Mouse (Mus musculus): ENCODE measurements at regions not wholly inside any gene's neighbourhood (a gene's known extent, or its start where the extent isn't known, plus 50 kb on each side); places are given as distances from the start of the nearest gene placed in this dataset.

DNA sequence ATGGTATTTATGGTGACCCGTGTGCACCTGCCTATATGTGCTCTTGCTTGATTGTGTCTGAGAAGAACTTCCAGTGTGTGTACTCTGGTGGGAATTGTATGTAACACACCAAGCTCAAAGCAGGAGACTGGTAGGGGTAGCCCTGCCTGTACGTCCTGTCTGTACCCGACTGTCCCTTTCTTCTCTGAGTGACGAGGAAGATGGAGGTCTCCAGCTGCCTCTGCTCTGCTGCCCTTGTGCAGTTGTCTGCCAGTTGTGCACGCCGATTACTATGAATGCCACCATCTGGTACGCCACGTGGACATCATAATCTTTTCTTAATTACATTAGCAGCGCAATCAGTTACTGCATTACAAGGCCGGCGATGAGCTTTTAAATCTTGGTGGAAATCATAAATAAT, 53.6 kb upstream of the Mvb12b start:
- Histone ChIP-seq H3K9ac (ENCODE audit: low read depth, low read length, severe bottlenecking) (no peak overlapping the region), H3K4me1 (ENCODE audit: control insufficient read depth, insufficient read depth, low read length) (0 out of 2 replicates have a peak, but pooled peaks cover 2% of the 10 kb centered on the region), H3K4me2 (replicated peaks; ENCODE audit: low read depth, low read length, severe bottlenecking) (no peak overlapping the region), H3K27me3 (ENCODE audit: control insufficient read depth, insufficient read depth, low read length) (no peaks in the 10 kb centered on the region), H3K36me3 (ENCODE audit: control insufficient read depth, insufficient read depth, low read length) (no peaks in the 10 kb centered on the region), H3K9me3 (ENCODE audit: control insufficient read depth, low read length) (no peaks in the 10 kb centered on the region), H3K27ac (replicated peaks; ENCODE audit: low read depth, low read length) (no peak overlapping the region), H3K4me3 (replicated peaks; ENCODE audit: low read length) (no peak overlapping the region)
- TF ChIP-seq POLR2A (IDR thresholded peaks at IDR 0.05; ENCODE audit: borderline replicate concordance, extremely low read depth, insufficient read depth, insufficient read length), result no peak
- ATAC-seq (ENCODE audit: low FRiP score, low read depth), result no peak
- WGBS, result 72% methylated on average over 11 of the region's 11 CpGs
- DNase-seq (ENCODE audit: low spot score), result no peak

DNA sequence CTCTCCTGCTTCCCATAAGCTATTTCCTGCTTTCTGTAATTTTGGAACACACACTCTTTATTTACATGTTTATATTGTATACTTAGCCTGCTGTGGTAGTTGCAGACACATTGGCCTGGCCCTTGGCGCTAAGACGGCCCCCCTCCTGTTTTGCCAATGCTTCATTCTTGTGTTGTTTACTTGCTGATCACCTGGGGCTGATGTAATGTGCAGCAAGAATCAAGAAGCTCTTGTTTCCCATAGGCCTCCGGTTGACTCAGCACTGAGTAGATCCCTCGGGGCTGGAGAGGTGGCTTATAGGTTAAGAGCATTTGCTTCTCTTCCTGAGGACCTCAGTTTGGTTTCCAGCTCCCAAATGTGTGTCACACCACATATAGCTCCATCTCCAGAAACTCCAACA, 52.1 kb upstream of the Mvb12b start:
- 83% methylated on average over 4 of the region's 4 CpGs for WGBS
- ATAC-seq (ENCODE audit: low FRiP score, low read depth) (no peak), DNase-seq (ENCODE audit: low spot score) (no peak)
- Histone ChIP-seq H3K27ac (replicated peaks; ENCODE audit: low read depth, low read length) (no peak overlapping the region), H3K36me3 (ENCODE audit: control insufficient read depth, insufficient read depth, low read length) (no peaks in the 10 kb centered on the region), H3K4me3 (replicated peaks; ENCODE audit: low read length) (no peak overlapping the region), H3K4me1 (ENCODE audit: control insufficient read depth, insufficient read depth, low read length) (0 out of 2 replicates have a peak, but pooled peaks cover 2% of the 10 kb centered on the region), H3K9me3 (ENCODE audit: control insufficient read depth, low read length) (no peaks in the 10 kb centered on the region), H3K9ac (ENCODE audit: low read depth, low read length, severe bottlenecking) (no peak overlapping the region), H3K4me2 (replicated peaks; ENCODE audit: low read depth, low read length, severe bottlenecking) (no peak overlapping the region), H3K27me3 (ENCODE audit: control insufficient read depth, insufficient read depth, low read length) (no peaks in the 10 kb centered on the region)
- no peak for TF ChIP-seq POLR2A (IDR thresholded peaks at IDR 0.05; ENCODE audit: borderline replicate concordance, extremely low read depth, insufficient read depth, insufficient read length)
